Mouse (Mus musculus): ENCODE measurements around the gene Cdhr5. TPM values are rescaled to one million over a fixed set of nuclear protein-coding genes. Genes with fewer than 3 reads are reported as not detected.

Cdhr5 gene
- polyA plus RNA-seq, 1 experiment = 0.15 TPM

GRCm38 (mm10) chr7:141227796-141228195, 48.8 kb downstream of the Cdhr5 start:
- WGBS = 85% methylated on average over 4 of the region's 4 CpGs
- no peak overlapping the region for H3K27ac ChIP-seq (ENCODE audit: insufficient read depth, low read length)
- no peak for DNase-seq (ENCODE audit: low read depth in 1 of 2, low spot score in 2 of 2)
- peaks cover 3% of the 10 kb centered on the region for H3K36me3 ChIP-seq (ENCODE audit: control insufficient read depth, insufficient read depth, low read length)
- TF ChIP-seq POLR2A (IDR thresholded peaks at IDR 0.05; ENCODE audit: low read depth, low read length) = no peak
- no peak for TF ChIP-seq CTCF (IDR thresholded peaks at IDR 0.05; ENCODE audit: extremely low read depth, insufficient read depth, insufficient read length, insufficient replicate concordance)
- no peak overlapping the region for H3K4me3 ChIP-seq (ENCODE audit: extremely low read depth, insufficient read depth, insufficient read length)
- no peaks in the 10 kb centered on the region for H3K27me3 ChIP-seq (ENCODE audit: control insufficient read depth, insufficient read depth, low read length)
- H3K4me1 ChIP-seq (ENCODE audit: control insufficient read depth, insufficient read depth, insufficient read length) = peaks cover 12% of the 10 kb centered on the region

GRCm38 (mm10) chr7:141226535-141226934, 50.1 kb downstream of the Cdhr5 start:
- no peak for DNase-seq (ENCODE audit: low read depth in 1 of 2, low spot score in 2 of 2)
- WGBS = 91% methylated on average over 6 of the region's 6 CpGs
- no peak overlapping the region for H3K4me3 ChIP-seq (ENCODE audit: extremely low read depth, insufficient read depth, insufficient read length)
- peaks cover 20% of the 10 kb centered on the region for H3K4me1 ChIP-seq (ENCODE audit: control insufficient read depth, insufficient read depth, insufficient read length)
- no peak overlapping the region for H3K27ac ChIP-seq (ENCODE audit: insufficient read depth, low read length)
- no peaks in the 10 kb centered on the region for H3K36me3 ChIP-seq (ENCODE audit: control insufficient read depth, insufficient read depth, low read length)
- TF ChIP-seq CTCF (IDR thresholded peaks at IDR 0.05; ENCODE audit: extremely low read depth, insufficient read depth, insufficient read length, insufficient replicate concordance) = no peak
- TF ChIP-seq POLR2A (IDR thresholded peaks at IDR 0.05; ENCODE audit: low read depth, low read length) = no peak
- H3K27me3 ChIP-seq (ENCODE audit: control insufficient read depth, insufficient read depth, low read length) = no peaks in the 10 kb centered on the region

GRCm38 (mm10) chr7:141222696-141223215, 53.8 kb downstream of the Cdhr5 start:
- Histone ChIP-seq H3K36me3 (ENCODE audit: control insufficient read depth, insufficient read depth, low read length) (no peaks in the 10 kb centered on the region), H3K4me1 (ENCODE audit: control insufficient read depth, insufficient read depth, insufficient read length) (peaks cover 11% of the 10 kb centered on the region; the same call in 1 of the 2 replicates), H3K27ac (ENCODE audit: insufficient read depth, low read length) (no peak overlapping the region), H3K4me3 (ENCODE audit: extremely low read depth, insufficient read depth, insufficient read length) (no peak overlapping the region), H3K27me3 (ENCODE audit: control insufficient read depth, insufficient read depth, low read length) (no peaks in the 10 kb centered on the region)
- no peak for DNase-seq (ENCODE audit: low read depth in 1 of 2, low spot score in 2 of 2)
- 88% methylated on average over 4 of the region's 4 CpGs for WGBS
- TF ChIP-seq CTCF (IDR thresholded peaks at IDR 0.05; ENCODE audit: extremely low read depth, insufficient read depth, insufficient read length, insufficient replicate concordance) (no peak), POLR2A (IDR thresholded peaks at IDR 0.05; ENCODE audit: low read depth, low read length) (no peak)

- H3K36me3 ChIP-seq (ENCODE audit: control insufficient read depth, insufficient read depth, low read length) = no peaks in the 10 kb centered on the region
- no peak for TF ChIP-seq CTCF (IDR thresholded peaks at IDR 0.05; ENCODE audit: extremely low read depth, insufficient read depth, insufficient read length, insufficient replicate concordance)
- TF ChIP-seq POLR2A (IDR thresholded peaks at IDR 0.05; ENCODE audit: low read depth, low read length) = no peak
- H3K4me1 ChIP-seq (ENCODE audit: control insufficient read depth, insufficient read depth, insufficient read length) = peaks cover 11% of the 10 kb centered on the region; the same call in 1 of the 2 replicates
- H3K27ac ChIP-seq (ENCODE audit: insufficient read depth, low read length) = no peak overlapping the region
- WGBS = 18% methylated on average over 8 of the region's 8 CpGs
- H3K27me3 ChIP-seq (ENCODE audit: control insufficient read depth, insufficient read depth, low read length) = no peaks in the 10 kb centered on the region
- DNase-seq (ENCODE audit: low read depth in 1 of 2, low spot score in 2 of 2) = no peak
- H3K4me3 ChIP-seq (ENCODE audit: extremely low read depth, insufficient read depth, insufficient read length) = peak overlapping the region; percentile 39; the same call in 1 of the 2 replicates
These were observed 54.5 kb downstream of the Cdhr5 start for GRCm38 (mm10) chr7:141222126-141222467.

GRCm38 (mm10) chr7:141221249-141222125, 55.1 kb downstream of the Cdhr5 start:
- peaks cover 13% of the 10 kb centered on the region; the same call in 1 of the 2 replicates for H3K4me1 ChIP-seq (ENCODE audit: control insufficient read depth, insufficient read depth, insufficient read length)
- no peaks in the 10 kb centered on the region for H3K36me3 ChIP-seq (ENCODE audit: control insufficient read depth, insufficient read depth, low read length)
- 23% methylated on average over 44 of the region's 44 CpGs for WGBS
- H3K27me3 ChIP-seq (ENCODE audit: control insufficient read depth, insufficient read depth, low read length) = no peaks in the 10 kb centered on the region
- H3K27ac ChIP-seq (ENCODE audit: insufficient read depth, low read length) = no peak overlapping the region
- no peak for TF ChIP-seq CTCF (IDR thresholded peaks at IDR 0.05; ENCODE audit: extremely low read depth, insufficient read depth, insufficient read length, insufficient replicate concordance)
- no peak for TF ChIP-seq POLR2A (IDR thresholded peaks at IDR 0.05; ENCODE audit: low read depth, low read length)
- H3K4me3 ChIP-seq (ENCODE audit: extremely low read depth, insufficient read depth, insufficient read length) = peak overlapping the region; percentile 39; the same call in 1 of the 2 replicates
- DNase-seq (ENCODE audit: low read depth in 1 of 2, low spot score in 2 of 2) = peak; percentile 73 to 89

GRCm38 (mm10) chr7:141220377-141220776, 56.2 kb downstream of the Cdhr5 start:
- TF ChIP-seq CTCF (IDR thresholded peaks at IDR 0.05; ENCODE audit: extremely low read depth, insufficient read depth, insufficient read length, insufficient replicate concordance) = no peak
- no peak for TF ChIP-seq POLR2A (IDR thresholded peaks at IDR 0.05; ENCODE audit: low read depth, low read length)
- DNase-seq (ENCODE audit: low read depth in 1 of 2, low spot score in 2 of 2) = no peak
- peaks cover 19% of the 10 kb centered on the region for H3K4me1 ChIP-seq (ENCODE audit: control insufficient read depth, insufficient read depth, insufficient read length)
- no peaks in the 10 kb centered on the region for H3K36me3 ChIP-seq (ENCODE audit: control insufficient read depth, insufficient read depth, low read length)
- no peak overlapping the region for H3K27ac ChIP-seq (ENCODE audit: insufficient read depth, low read length)
- no peak overlapping the region for H3K4me3 ChIP-seq (ENCODE audit: extremely low read depth, insufficient read depth, insufficient read length)
- H3K27me3 ChIP-seq (ENCODE audit: control insufficient read depth, insufficient read depth, low read length) = no peaks in the 10 kb centered on the region
- WGBS = 83% methylated on average over 1 of the region's 1 CpGs
